Mouse (Mus musculus): ENCODE measurements at regions not wholly inside any gene's neighbourhood (a gene's known extent, or its start where the extent isn't known, plus 50 kb on each side); places are given as distances from the start of the nearest gene placed in this dataset.
A peak's percentile ranks its signal among the peaks of the same experiment; 100 is the strongest.

DNA sequence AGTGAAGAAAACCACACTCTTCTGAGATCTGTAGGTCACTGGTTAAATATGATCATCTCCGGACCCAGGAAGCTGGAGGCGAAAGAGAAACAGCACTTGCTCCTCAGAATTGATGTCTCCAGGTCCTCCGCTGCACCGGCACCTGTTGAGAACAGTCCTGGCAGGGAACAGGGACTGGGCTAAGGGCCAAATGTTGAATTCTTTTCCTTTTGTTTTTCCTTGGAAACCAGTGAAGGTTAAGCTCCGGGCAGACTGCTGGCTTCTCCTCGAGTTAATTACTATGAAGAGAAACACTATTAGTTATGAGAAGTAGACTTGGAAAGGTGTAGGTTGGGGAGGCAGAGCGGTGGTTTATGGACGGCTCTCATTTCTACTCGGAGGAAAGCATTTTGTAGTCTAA lies 242.7 kb downstream of the Rngtt start:
- Histone ChIP-seq H3K9me3 (ENCODE audit: control insufficient read depth, low read length) (no peaks in the 10 kb centered on the region), H3K9ac (ENCODE audit: low read length) (no peak overlapping the region), H3K4me1 (ENCODE audit: control insufficient read depth, insufficient read depth, low read length) (peaks cover 21% of the 10 kb centered on the region), H3K4me2 (no peak overlapping the region), H3K36me3 (ENCODE audit: control insufficient read depth, insufficient read depth, low read length) (no peaks in the 10 kb centered on the region), H3K27me3 (ENCODE audit: control insufficient read depth, insufficient read depth, low read length) (0 out of 2 replicates have a peak, but pooled peaks cover 2% of the 10 kb centered on the region), H3K4me3 (ENCODE audit: low read depth, low read length) (no peak overlapping the region), H3K27ac (ENCODE audit: low read depth, low read length) (no peak overlapping the region)
- no peak for DNase-seq (ENCODE audit: low spot score, missing footprints)
- 77% methylated on average over 9 of the region's 9 CpGs for WGBS
- ATAC-seq (ENCODE audit: low FRiP score), result no peak

DNA sequence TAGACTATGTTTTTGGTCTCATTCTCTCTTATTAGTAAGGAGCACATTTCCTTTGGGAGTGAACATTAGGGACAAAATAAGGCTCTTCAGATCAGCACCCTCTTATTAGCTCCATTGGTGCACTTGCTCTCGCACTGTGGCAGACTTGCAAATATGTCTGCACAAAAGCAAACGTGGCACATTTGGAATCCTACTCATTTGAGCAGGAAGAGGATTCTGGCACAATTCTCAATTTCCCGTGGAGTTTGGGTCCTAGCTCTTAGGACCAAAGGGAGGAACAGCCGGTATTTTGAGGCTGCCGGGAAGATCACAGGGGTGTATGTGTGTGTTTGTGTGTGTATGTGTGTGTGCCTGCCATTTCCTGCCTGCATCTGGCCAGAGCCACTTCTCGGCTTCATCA lies 244.5 kb downstream of the Rngtt start:
- DNase-seq (ENCODE audit: low spot score, missing footprints), result peak; percentile 86
- H3K9me3 ChIP-seq (ENCODE audit: control insufficient read depth, low read length), result no peaks in the 10 kb centered on the region
- H3K4me3 ChIP-seq (ENCODE audit: low read depth, low read length), result no peak overlapping the region
- 0 out of 2 replicates have a peak, but pooled peaks cover 2% of the 10 kb centered on the region for H3K27me3 ChIP-seq (ENCODE audit: control insufficient read depth, insufficient read depth, low read length)
- 42% methylated on average over 6 of the region's 6 CpGs for WGBS
- peaks cover 15% of the 10 kb centered on the region; the same call in 1 of the 2 replicates for H3K4me1 ChIP-seq (ENCODE audit: control insufficient read depth, insufficient read depth, low read length)
- no peaks in the 10 kb centered on the region for H3K36me3 ChIP-seq (ENCODE audit: control insufficient read depth, insufficient read depth, low read length)
- no peak overlapping the region for H3K9ac ChIP-seq (ENCODE audit: low read length)
- H3K4me2 ChIP-seq, result no peak overlapping the region
- ATAC-seq (ENCODE audit: low FRiP score), result no peak
- H3K27ac ChIP-seq (ENCODE audit: low read depth, low read length), result no peak overlapping the region

DNA sequence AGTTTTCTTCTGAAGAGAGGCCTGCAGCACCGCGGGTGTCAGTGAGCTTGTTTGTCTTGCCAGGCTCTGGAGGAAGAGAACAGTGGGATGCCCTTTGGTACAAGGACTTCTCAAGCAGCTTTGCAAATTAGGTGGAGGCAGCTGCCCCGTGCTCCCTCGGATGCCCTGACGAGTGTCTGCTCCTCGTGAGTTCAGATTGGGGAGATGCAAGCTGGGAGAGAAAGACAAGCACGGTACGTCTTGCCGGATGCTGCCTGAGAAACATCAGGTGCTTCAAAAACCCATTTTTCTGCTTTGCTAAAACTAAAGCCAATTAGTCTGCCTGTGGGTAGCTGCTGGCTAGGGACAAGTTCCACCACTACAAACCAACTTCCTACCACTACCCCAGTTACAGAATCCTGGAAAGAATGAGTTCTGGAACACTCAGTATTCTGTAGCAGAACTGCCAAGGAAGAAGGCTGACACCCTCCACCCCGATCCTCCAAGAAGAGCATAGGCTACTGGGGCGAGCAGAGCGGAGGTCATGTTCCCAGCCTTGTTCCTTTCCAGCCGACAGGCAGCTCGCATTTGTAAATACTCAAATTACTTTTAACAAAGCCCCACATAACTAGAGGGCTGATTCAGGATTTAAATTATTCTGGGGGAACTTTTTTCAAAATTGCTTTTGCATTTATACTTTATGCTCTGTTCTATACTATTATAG lies 245.3 kb downstream of the Rngtt start:
- H3K9me3 ChIP-seq (ENCODE audit: control insufficient read depth, low read length), result no peaks in the 10 kb centered on the region
- H3K36me3 ChIP-seq (ENCODE audit: control insufficient read depth, insufficient read depth, low read length), result no peaks in the 10 kb centered on the region
- no peak for ATAC-seq (ENCODE audit: low FRiP score)
- H3K27me3 ChIP-seq (ENCODE audit: control insufficient read depth, insufficient read depth, low read length), result 0 out of 2 replicates have a peak, but pooled peaks cover 2% of the 10 kb centered on the region
- peak; percentile 89 for DNase-seq (ENCODE audit: low spot score, missing footprints)
- H3K4me1 ChIP-seq (ENCODE audit: control insufficient read depth, insufficient read depth, low read length), result peaks cover 10% of the 10 kb centered on the region; the same call in 1 of the 2 replicates
- no peak overlapping the region for H3K9ac ChIP-seq (ENCODE audit: low read length)
- no peak overlapping the region for H3K4me3 ChIP-seq (ENCODE audit: low read depth, low read length)
- peak overlapping the region; percentile 17 for H3K4me2 ChIP-seq
- H3K27ac ChIP-seq (ENCODE audit: low read depth, low read length), result no peak overlapping the region
- 5% methylated on average over 14 of the region's 14 CpGs for WGBS

DNA sequence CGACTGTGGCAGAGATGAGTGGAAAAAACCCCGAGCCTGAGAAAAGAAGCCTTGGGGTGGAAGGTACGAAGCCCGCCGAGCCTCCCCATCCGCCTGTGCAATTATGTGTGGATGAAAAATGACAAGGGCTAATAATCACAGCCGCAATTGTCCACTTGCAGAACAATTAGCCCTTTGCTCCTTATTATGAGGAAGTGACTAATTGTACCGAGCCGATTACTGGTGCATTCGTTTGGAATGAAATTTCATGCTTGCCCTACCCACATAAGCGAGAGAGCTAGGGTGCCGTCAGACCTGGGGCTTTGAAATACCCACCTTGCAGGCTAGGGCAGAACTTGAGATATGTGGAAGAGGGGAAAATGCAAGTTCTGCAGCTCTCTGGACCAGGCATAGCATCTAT lies 245.9 kb downstream of the Rngtt start:
- Histone ChIP-seq H3K27ac (ENCODE audit: low read depth, low read length) (no peak overlapping the region), H3K4me1 (ENCODE audit: control insufficient read depth, insufficient read depth, low read length) (peaks cover 10% of the 10 kb centered on the region; the same call in 1 of the 2 replicates), H3K4me3 (ENCODE audit: low read depth, low read length) (no peak overlapping the region), H3K27me3 (ENCODE audit: control insufficient read depth, insufficient read depth, low read length) (0 out of 2 replicates have a peak, but pooled peaks cover 2% of the 10 kb centered on the region), H3K9me3 (ENCODE audit: control insufficient read depth, low read length) (no peaks in the 10 kb centered on the region), H3K4me2 (no peak overlapping the region), H3K9ac (ENCODE audit: low read length) (no peak overlapping the region), H3K36me3 (ENCODE audit: control insufficient read depth, insufficient read depth, low read length) (no peaks in the 10 kb centered on the region)
- 53% methylated on average over 12 of the region's 12 CpGs for WGBS
- ATAC-seq (ENCODE audit: low FRiP score), result no peak
- no peak for DNase-seq (ENCODE audit: low spot score, missing footprints)

DNA sequence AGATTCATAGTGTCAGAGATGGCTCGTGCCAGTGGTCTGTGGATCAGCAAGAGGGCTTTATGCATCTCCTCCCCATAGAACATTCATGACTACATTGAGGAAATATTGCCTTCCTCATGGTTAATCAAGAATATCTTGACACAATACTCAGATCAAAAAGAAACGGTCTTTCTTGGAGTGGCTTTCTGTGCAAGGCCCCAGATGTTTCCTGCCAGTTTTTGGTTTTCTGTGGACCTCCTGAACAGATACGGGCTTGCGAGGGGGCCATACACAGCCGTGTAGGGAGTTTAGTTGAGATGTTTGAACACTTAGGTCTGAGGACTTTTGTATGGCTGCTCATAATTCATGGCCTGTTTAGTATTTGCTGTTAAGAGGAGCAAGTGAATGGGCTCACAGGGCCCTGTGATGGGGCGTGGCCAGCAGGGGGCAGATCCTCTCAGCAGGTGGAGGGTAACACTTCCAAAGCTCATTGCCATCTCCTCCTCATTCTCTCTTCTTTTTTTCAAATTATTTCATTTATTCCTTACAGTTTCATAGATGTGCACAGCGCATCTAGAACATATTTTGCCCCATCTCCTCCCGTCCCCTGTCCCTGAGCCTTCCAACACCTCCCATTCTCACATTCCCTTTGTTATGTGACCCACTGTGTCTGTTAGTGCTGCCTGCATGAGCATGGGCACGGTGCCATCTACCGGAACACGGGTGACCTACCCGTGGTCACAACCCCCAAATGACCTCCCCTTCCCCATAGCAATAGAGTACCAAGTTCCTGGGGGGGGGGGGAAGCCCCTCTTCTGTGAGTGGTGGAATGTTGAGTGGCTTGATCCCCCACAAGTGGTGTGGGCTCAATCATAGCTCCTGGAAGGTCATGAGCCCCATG lies 246.8 kb downstream of the Rngtt start:
- no peak overlapping the region for H3K4me2 ChIP-seq
- DNase-seq (ENCODE audit: low spot score, missing footprints) (peak; percentile 61), ATAC-seq (ENCODE audit: low FRiP score) (no peak)
- H3K9ac ChIP-seq (ENCODE audit: low read length), result no peak overlapping the region
- H3K27me3 ChIP-seq (ENCODE audit: control insufficient read depth, insufficient read depth, low read length), result 0 out of 2 replicates have a peak, but pooled peaks cover 2% of the 10 kb centered on the region
- no peaks in the 10 kb centered on the region for H3K9me3 ChIP-seq (ENCODE audit: control insufficient read depth, low read length)
- H3K36me3 ChIP-seq (ENCODE audit: control insufficient read depth, insufficient read depth, low read length), result no peaks in the 10 kb centered on the region
- H3K4me3 ChIP-seq (ENCODE audit: low read depth, low read length), result no peak overlapping the region
- WGBS, result 77% methylated on average over 12 of the region's 12 CpGs
- no peak overlapping the region for H3K27ac ChIP-seq (ENCODE audit: low read depth, low read length)
- peaks cover 10% of the 10 kb centered on the region; the same call in 1 of the 2 replicates for H3K4me1 ChIP-seq (ENCODE audit: control insufficient read depth, insufficient read depth, low read length)

DNA sequence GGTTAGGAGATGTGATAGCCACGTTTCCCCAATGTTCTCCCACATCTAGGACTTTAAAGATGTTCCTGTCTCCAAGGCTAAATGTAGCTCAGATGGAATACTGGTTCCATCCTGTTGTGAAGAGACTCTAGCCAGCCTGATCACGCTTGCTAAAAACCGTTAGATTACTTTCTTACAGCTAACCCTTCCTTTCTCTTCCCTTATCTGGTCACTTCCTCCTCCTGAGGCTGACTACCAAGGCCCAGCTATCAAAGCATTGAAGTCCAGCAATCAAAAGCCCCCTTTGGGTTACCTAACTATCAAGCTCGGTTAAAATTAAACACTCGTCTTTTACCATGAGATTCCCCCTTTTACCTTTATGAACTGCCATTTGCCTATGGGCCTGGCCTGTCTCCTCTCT lies 260.2 kb downstream of the Rngtt start:
- H3K4me3 ChIP-seq (ENCODE audit: low read depth, low read length), result no peak overlapping the region
- H3K27ac ChIP-seq (ENCODE audit: low read depth, low read length), result no peak overlapping the region
- 82% methylated on average over 5 of the region's 5 CpGs for WGBS
- no peak overlapping the region for H3K9ac ChIP-seq (ENCODE audit: low read length)
- no peak overlapping the region for H3K4me2 ChIP-seq
- DNase-seq (ENCODE audit: low spot score, missing footprints) (no peak), ATAC-seq (ENCODE audit: low FRiP score) (no peak)
- H3K36me3 ChIP-seq (ENCODE audit: control insufficient read depth, insufficient read depth, low read length), result no peaks in the 10 kb centered on the region
- H3K4me1 ChIP-seq (ENCODE audit: control insufficient read depth, insufficient read depth, low read length), result no peaks in the 10 kb centered on the region
- no peaks in the 10 kb centered on the region for H3K9me3 ChIP-seq (ENCODE audit: control insufficient read depth, low read length)
- no peaks in the 10 kb centered on the region for H3K27me3 ChIP-seq (ENCODE audit: control insufficient read depth, insufficient read depth, low read length)

DNA sequence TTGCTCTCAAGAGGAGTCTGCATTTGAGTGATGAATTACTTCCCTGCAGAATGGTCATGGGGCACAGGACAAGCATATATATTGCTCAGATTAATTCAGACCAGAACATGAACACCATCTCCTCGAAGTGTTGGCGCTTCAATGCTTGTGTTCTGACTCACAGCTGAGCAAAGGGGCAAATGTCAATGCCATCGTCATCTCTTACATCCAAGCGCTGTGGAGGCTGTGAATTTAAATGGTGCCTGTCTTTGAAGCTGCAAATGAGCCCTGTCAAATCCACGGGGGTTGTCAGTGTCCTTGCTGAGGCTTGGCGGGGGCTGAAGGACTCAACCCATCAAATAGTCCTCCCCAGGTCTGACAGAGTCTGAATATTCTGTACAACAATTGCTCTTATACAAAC lies 261.2 kb downstream of the Rngtt start:
- 66% methylated on average over 6 of the region's 6 CpGs for WGBS
- no peak for DNase-seq (ENCODE audit: low spot score, missing footprints)
- Histone ChIP-seq H3K9ac (ENCODE audit: low read length) (no peak overlapping the region), H3K4me3 (ENCODE audit: low read depth, low read length) (no peak overlapping the region), H3K4me1 (ENCODE audit: control insufficient read depth, insufficient read depth, low read length) (no peaks in the 10 kb centered on the region), H3K27ac (ENCODE audit: low read depth, low read length) (no peak overlapping the region), H3K9me3 (ENCODE audit: control insufficient read depth, low read length) (no peaks in the 10 kb centered on the region), H3K36me3 (ENCODE audit: control insufficient read depth, insufficient read depth, low read length) (no peaks in the 10 kb centered on the region), H3K27me3 (ENCODE audit: control insufficient read depth, insufficient read depth, low read length) (no peaks in the 10 kb centered on the region), H3K4me2 (no peak overlapping the region)
- no peak for ATAC-seq (ENCODE audit: low FRiP score)

DNA sequence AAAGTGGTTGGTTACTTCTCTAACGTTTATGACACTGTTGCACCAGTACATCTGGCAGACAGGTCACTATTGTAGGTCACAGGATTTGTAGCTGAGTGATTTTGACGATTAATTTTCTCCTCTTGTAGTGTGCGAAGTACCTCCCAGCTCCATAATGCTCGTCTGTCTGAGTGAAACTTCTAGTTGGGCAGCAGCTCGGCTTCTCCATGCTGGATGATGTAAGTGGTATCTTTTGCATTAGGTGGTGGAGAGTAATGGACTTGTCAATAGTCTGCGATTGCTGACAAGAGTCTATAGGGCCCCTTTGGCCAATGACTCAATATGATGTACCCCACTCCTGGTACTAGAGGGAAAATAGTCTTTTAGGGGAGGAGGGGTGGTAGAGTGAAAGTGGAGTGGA lies 267.5 kb downstream of the Rngtt start:
- Histone ChIP-seq H3K27ac (ENCODE audit: low read depth, low read length) (no peak overlapping the region), H3K9me3 (ENCODE audit: control insufficient read depth, low read length) (no peaks in the 10 kb centered on the region; the same call in 1 of the 2 replicates), H3K9ac (ENCODE audit: low read length) (no peak overlapping the region), H3K4me1 (ENCODE audit: control insufficient read depth, insufficient read depth, low read length) (no peaks in the 10 kb centered on the region), H3K4me3 (ENCODE audit: low read depth, low read length) (no peak overlapping the region), H3K27me3 (ENCODE audit: control insufficient read depth, insufficient read depth, low read length) (no peaks in the 10 kb centered on the region), H3K36me3 (ENCODE audit: control insufficient read depth, insufficient read depth, low read length) (no peaks in the 10 kb centered on the region), H3K4me2 (no peak overlapping the region)
- 96% methylated on average over 6 of the region's 6 CpGs for WGBS
- ATAC-seq (ENCODE audit: low FRiP score) (no peak), DNase-seq (ENCODE audit: low spot score, missing footprints) (peak; percentile 78)

DNA sequence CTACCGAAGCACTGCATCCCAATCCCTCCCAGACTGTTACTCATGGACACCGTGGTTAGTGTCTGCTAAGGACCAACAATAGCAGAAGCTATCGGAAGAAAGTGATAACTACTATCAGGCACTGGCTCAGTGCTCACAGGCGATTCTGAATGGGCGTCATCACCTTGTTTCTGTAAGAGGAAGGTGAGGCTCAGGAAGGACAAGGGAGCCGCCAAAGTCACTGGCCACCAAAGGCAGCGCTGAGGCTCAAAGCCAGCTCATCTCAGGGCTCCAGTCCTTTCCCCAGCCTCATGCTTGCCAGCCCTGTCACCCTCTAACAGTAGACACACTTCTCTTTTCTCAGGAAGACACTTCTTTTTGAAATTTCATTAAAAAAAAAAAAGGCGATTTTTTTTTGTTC lies 270.4 kb downstream of the Rngtt start:
- no peaks in the 10 kb centered on the region for H3K4me1 ChIP-seq (ENCODE audit: control insufficient read depth, insufficient read depth, low read length)
- no peaks in the 10 kb centered on the region; the same call in 1 of the 2 replicates for H3K9me3 ChIP-seq (ENCODE audit: control insufficient read depth, low read length)
- ATAC-seq (ENCODE audit: low FRiP score), result no peak
- H3K4me2 ChIP-seq, result no peak overlapping the region
- peak; percentile 84 for DNase-seq (ENCODE audit: low spot score, missing footprints)
- no peaks in the 10 kb centered on the region for H3K36me3 ChIP-seq (ENCODE audit: control insufficient read depth, insufficient read depth, low read length)
- H3K27ac ChIP-seq (ENCODE audit: low read depth, low read length), result no peak overlapping the region
- 90% methylated on average over 8 of the region's 8 CpGs for WGBS
- no peak overlapping the region for H3K9ac ChIP-seq (ENCODE audit: low read length)
- H3K27me3 ChIP-seq (ENCODE audit: control insufficient read depth, insufficient read depth, low read length), result no peaks in the 10 kb centered on the region
- no peak overlapping the region for H3K4me3 ChIP-seq (ENCODE audit: low read depth, low read length)

All from midbrain, embryonic 11.5 days (tissue).